Mouse (Mus musculus): ENCODE results near the gene Cog3. TPM values are rescaled to one million over a fixed set of nuclear protein-coding genes. Genes with fewer than 3 reads are reported as not detected.

Cog3 gene
- total RNA-seq, 2 experiments from 2014 or later = 13.6 to 14.3 TPM

GRCm38 (mm10) chr14:75711731-75712130 lies 42.6 kb downstream of the Cog3 start:
- DNase-seq = no peak
- intact Hi-C loops (cut with DNase I) = no loop called here

- intact Hi-C loops (cut with DNase I) = no loop called here
- no peak for DNase-seq
Observed at GRCm38 (mm10) chr14:75708986-75709385, 45.3 kb downstream of the Cog3 start.

- no peak for DNase-seq
- intact Hi-C loops (cut with DNase I) = no loop called here
Observed at GRCm38 (mm10) chr14:75707771-75708170, 46.5 kb downstream of the Cog3 start.

DNA sequence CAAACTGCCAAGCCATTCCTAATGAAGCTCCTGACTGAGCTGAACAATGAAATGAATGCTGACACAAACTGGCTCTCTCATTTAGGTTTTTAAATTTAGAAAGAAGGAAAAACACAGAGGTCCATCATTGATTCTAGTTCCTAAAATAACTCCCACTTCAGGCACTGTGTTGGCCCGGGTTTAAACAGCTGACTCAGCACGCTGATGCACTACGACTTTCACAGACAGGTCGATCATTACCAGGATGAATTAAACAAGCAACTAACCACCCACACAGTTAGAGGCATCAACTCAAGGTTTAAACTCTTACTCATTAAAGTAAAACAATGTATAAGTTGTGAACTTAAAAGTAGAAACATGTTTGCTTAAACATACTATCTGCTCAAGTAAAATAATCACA lies 47.7 kb downstream of the Cog3 start:
- DNase-seq = no peak
- intact Hi-C loops (cut with DNase I) = no loop called here

DNA sequence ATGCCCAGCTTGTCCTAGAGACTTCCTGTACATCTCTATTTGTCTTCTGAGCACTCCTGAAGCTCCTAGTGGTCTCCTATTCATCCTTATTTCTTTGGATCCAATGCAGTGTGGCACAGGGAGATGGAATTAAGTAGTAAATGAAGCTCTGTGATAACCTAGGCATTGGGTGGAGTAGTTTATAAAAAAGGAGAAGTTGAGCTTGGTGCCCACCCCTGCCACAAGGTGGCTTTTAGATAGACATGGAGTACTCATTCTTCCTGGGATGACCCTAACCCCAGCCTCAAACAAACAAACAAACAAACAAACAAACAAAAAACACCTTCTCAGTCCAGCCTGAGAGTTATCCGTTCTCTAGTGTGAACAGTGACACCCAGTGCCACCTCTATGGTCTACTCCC lies 56.4 kb downstream of the Cog3 start:
- intact Hi-C loops (cut with DNase I) = no loop called here
- DNase-seq = no peak

DNA sequence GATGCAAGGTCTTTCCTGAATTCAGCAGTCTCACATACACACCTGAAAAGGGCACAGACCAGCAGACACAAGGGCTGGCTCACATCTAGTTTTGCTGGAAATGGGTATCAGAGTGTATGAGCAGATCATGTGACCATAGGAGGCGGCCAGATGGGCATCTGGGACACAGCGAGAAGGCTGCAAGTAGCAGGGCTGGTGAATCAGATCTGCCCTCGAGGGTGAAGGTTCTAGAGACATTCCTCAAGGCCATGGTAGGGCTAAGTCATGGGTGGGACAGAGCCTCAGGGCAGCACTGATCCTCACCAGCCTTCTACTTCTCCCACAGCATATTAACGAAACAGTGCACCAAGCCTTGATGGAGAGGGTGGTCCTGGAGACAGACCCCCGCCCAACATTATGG lies 58.2 kb downstream of the Cog3 start:
- intact Hi-C loops (cut with DNase I) = no loop called here
- no peak for DNase-seq

DNA sequence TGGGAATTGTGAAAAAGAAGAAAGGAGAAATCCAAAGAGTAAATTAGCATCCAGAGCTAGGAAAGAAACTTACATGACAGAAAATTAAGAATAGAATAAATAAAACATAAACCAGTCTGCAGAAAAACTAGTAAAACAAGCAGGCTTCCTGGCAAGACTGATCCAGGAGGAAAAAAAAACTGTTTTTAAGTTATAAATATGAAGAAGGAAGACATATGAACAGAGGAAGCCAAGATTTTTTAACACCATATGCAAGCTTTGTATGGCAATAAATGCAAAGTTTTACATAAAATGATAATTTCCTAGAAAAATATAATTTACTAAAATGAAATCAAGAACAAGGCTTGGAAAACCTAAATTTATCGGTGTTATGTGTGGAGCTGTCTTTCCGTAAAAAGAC lies 63.9 kb downstream of the Cog3 start:
- DNase-seq = no peak
- intact Hi-C loops (cut with DNase I) = no loop called here

DNA sequence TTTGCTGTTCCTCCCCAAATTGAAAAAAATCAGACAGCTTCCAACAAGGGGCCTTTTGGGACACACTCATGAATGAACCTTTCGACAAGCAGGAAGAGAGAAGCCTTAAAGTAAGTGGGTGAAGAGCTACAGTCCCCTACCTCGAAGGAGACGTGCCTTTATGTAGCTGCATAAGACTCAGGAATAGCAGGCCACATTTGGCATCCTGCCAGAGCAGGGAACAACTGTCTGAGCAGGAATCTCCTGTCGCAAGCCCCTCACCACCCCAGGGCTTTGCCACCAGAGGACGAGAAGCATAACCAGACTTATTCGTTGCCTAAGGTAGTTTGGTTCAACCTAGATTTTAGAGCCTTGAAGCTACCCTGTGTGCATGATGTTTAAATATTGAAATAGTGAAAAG lies 78.0 kb downstream of the Cog3 start:
- intact Hi-C loops (cut with DNase I) = no loop called here
- DNase-seq = no peak

DNA sequence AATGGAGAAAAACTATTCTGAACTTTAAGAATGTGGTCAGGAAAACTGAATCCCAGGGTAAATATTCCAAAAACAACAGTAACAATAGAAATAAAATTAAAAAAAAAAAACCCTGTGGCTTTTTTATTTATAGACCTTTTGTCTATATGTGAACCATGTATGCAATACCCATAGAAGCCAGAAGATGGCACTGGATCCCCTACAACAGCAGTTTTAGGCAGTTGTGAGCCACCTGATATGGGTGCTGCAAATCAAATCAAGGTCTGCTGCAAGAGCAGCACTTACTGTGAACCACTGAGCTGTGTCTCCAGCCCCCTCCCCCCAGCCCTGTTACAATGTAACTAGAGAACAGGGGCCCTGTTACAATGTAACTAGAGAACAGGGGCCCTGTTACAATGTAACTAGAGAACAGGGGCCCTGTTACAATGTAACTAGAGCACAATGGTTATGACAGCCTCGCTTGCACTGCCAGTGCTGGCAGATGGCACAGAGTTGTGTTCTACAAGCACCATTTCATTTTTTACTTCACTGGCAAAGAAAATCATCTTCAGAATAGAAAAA lies 85.2 kb downstream of the Cog3 start:
- intact Hi-C loops (cut with DNase I) = no loop called here
- DNase-seq = no peak

DNA sequence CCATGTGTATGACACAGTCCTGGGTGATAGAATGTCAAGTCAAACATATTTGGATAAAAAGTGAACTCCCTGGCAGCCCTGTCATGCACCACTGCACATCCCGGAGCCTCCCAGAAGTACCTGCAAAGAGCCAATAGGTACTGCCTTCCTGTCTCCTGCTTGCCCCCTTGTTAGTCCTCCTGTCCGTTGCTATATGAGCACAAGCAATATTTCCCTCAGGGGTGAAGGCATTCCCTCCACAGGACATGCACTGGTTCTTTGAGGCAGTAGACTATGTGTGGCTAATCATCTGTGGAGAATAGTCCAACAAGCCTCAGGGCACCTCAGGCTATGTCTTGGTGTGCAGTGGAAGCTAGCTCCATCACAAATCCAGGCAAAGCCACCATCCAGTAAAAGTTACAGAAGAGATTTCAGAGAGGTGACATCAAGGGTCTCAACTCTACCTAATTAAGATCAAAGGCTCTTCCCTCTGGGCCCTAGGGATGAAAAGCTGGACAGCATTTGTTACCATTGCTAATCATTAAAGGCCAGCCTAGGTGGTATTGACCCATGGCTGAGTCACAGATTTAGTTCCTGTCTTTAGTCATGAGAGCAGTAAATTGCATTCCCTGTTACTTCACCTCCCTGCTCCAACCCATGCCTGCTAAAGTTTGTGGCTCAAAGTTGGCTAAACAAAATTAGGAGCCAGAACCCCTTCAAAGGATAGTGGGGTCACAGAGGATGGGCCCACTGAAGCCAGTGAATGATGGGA lies 88.7 kb downstream of the Cog3 start:
- intact Hi-C loops (cut with DNase I) = no loop called here

DNA sequence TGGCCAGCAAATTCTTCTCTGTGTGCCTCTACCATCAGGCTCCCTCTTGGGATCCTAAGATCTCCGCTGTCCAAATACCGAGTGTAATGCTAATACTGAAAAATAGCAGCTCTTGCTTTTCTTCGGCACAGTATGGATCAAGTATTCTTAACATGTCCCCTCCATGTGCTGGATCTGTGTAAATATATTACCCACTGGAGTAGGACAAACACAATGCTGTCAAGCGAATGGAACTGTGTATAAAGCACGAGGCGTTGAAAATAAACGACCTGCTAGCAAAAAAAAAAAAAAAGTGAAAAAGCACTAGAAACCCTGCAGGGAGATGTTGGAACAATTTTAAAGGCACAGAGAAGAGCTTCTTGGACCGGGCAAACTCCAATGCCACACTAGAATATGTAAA lies 92.8 kb downstream of the Cog3 start:
- intact Hi-C loops (cut with DNase I) = no loop called here
- no peak for DNase-seq

More for the DNA sequence above, 88.7 kb downstream of the Cog3 start:
- no peak for DNase-seq

- DNase-seq = no peak
- intact Hi-C loops (cut with DNase I) = no loop called here
Observed at GRCm38 (mm10) chr14:75660936-75661335, 93.4 kb downstream of the Cog3 start.

Other genes starting within 250 kb of the Cog3 start
- not detected for gene Spert, start 161.4 kb downstream of the Cog3 start, total RNA-seq (2021)
- gene Erich6b, start 112.3 kb downstream of the Cog3 start, total RNA-seq (2021) = not detected
- 10 to 100 TPM; 20.8 to 21.1 TPM for gene Slc25a30, start 32.5 kb upstream of the Cog3 start, total RNA-seq (2021)
- 1,000 to 10,000 TPM; 2,748 to 2,964 TPM for gene Tpt1, start 90.6 kb upstream of the Cog3 start, total RNA-seq (2021)
- not detected for gene Kctd4, start 200.5 kb upstream of the Cog3 start, total RNA-seq (2021)